Mouse (Mus musculus): Measurements from ENCODE around the gene Ahsa1. TPM values are rescaled to one million over a fixed set of nuclear protein-coding genes. Genes with fewer than 3 reads are reported as not detected.

Ahsa1 gene
- total RNA-seq, 2 experiments from 2014 or later, result 151 to 156 TPM

Small RNA genes within 50 kb of the gene (microRNA-seq; reads per million reads assigned to microRNA genes)
- gene Gm47293, result not detected

Other genes starting within 250 kb of the Ahsa1 start
- gene Tmem63c, start 245.1 kb upstream of the Ahsa1 start, total RNA-seq (2021), result 10 to 100 TPM; 29.5 to 30.1 TPM
- gene Ngb, start 163.9 kb upstream of the Ahsa1 start, total RNA-seq (2021), result 1 to 10 TPM; 4.7 to 5.5 TPM
- 10 to 100 TPM; 59.4 TPM for gene Gstz1, start 119.3 kb upstream of the Ahsa1 start, total RNA-seq (2021)
- 10 to 100 TPM; 22.4 to 23.8 TPM for gene Pomt2, start 118.5 kb upstream of the Ahsa1 start, total RNA-seq (2021)
- gene Samd15, start 66.8 kb upstream of the Ahsa1 start, total RNA-seq (2021), result 1 to 10 TPM; 2.7 to 2.8 TPM
- 10 to 100 TPM; 21.1 to 22.6 TPM for gene Tmed8, start 66.0 kb upstream of the Ahsa1 start, total RNA-seq (2021)
- gene Noxred1, start 27.7 kb upstream of the Ahsa1 start, total RNA-seq (2021), result 1 to 10 TPM; 1.2 to 1.6 TPM
- 10 to 100 TPM; 60.5 to 62.8 TPM for gene Vipas39, start 223 bp upstream of the Ahsa1 start, total RNA-seq (2021)
- gene Ism2, start 33.2 kb downstream of the Ahsa1 start, total RNA-seq (2021), result 1 to 10 TPM in 1 of 2 experiments, under 1 TPM in 1; 0.68 to 1.4 TPM
- 10 to 100 TPM; 73.4 to 81.9 TPM for gene Sptlc2, start 121.9 kb downstream of the Ahsa1 start, total RNA-seq (2021)
- gene Slirp, start 177.4 kb downstream of the Ahsa1 start, total RNA-seq (2021), result 100 to 1,000 TPM in 1 of 2 experiments, 10 to 100 TPM in 1; 96.3 to 101 TPM
- gene Alkbh1, start 177.5 kb downstream of the Ahsa1 start, total RNA-seq (2021), result 10 to 100 TPM; 25.8 to 28.4 TPM
- gene Snw1, start 205.8 kb downstream of the Ahsa1 start, total RNA-seq (2021), result 10 to 100 TPM; 53.1 to 53.3 TPM
- not detected for gene Gm5788, start 228.2 kb downstream of the Ahsa1 start, total RNA-seq (2021)
- gene Gm8300, start 247.8 kb downstream of the Ahsa1 start, total RNA-seq (2021), result not detected

All from left cerebral cortex, postnatal 4 days (tissue).